Mouse (Mus musculus): Measurements from ENCODE around the gene Cul7.

Gene Cul7

GRCm38 (mm10) chr17:46673850-46674529 lies 23.9 kb downstream of the Cul7 start, which contains the start of gene Rrp36:
Gene Rrp36, minus strand, starts transcription at chr17:46674352.
- peak; percentile 94 to 95 for DNase-seq

GRCm38 (mm10) chr17:46674530-46675283 lies 24.6 kb downstream of the Cul7 start:
- DNase-seq: no peak

GRCm38 (mm10) chr17:46678416-46678815 lies 28.3 kb downstream of the Cul7 start, which contains the start of gene Mea1:
Gene Mea1, plus strand, starts transcription at chr17:46678793.
- peak in 1 of 2 experiments; percentile 41 for DNase-seq

GRCm38 (mm10) chr17:46678911-46679310 lies 28.8 kb downstream of the Cul7 start:
- DNase-seq: no peak

GRCm38 (mm10) chr17:46679843-46680759 lies 30.0 kb downstream of the Cul7 start:
- DNase-seq: peak; percentile 87 to 89

- DNase-seq: peak; percentile 99 to 100
Observed at GRCm38 (mm10) chr17:46680760-46681373, 30.7 kb downstream of the Cul7 start, which contains the start of gene Klhdc3. Gene Klhdc3, minus strand, starts transcription at chr17:46680914.

- DNase-seq: peak in 1 of 2 experiments; percentile 47
Observed at GRCm38 (mm10) chr17:46681466-46682118, 31.5 kb downstream of the Cul7 start.

- DNase-seq: no peak
Observed at GRCm38 (mm10) chr17:46682654-46683389, 32.7 kb downstream of the Cul7 start.

- DNase-seq: no peak
Observed at GRCm38 (mm10) chr17:46685913-46686312, 35.8 kb downstream of the Cul7 start.

GRCm38 (mm10) chr17:46690665-46691064 lies 40.5 kb downstream of the Cul7 start:
- no peak for DNase-seq

- DNase-seq: no peak
Observed at GRCm38 (mm10) chr17:46691390-46691789, 41.3 kb downstream of the Cul7 start.

- DNase-seq: no peak
Observed at GRCm38 (mm10) chr17:46694517-46695063, 44.5 kb downstream of the Cul7 start.

- no peak for DNase-seq
Observed at GRCm38 (mm10) chr17:46698515-46698914, 48.4 kb downstream of the Cul7 start.

- DNase-seq: no peak
Observed at GRCm38 (mm10) chr17:46699245-46699644, 49.1 kb downstream of the Cul7 start.

- peak; percentile 78 to 82 for DNase-seq
Observed at GRCm38 (mm10) chr17:46699912-46700311, 49.8 kb downstream of the Cul7 start.

- no peak for DNase-seq
Observed at GRCm38 (mm10) chr17:46701489-46701888, 51.4 kb downstream of the Cul7 start.

GRCm38 (mm10) chr17:46702100-46702499 lies 52.0 kb downstream of the Cul7 start:
- DNase-seq: no peak

GRCm38 (mm10) chr17:46702506-46702905 lies 52.4 kb downstream of the Cul7 start:
- DNase-seq: no peak

- no peak for DNase-seq
Observed at GRCm38 (mm10) chr17:46703971-46704886, 54.1 kb downstream of the Cul7 start.
